Mouse (Mus musculus): ENCODE data around the gene Gm21488. TPM values are rescaled to one million over a fixed set of nuclear protein-coding genes. Genes with fewer than 3 reads are reported as not detected.
"Not testable (repeated sequence)": the region's sequence is repeated elsewhere in the genome, so short reads cannot be mapped to it uniquely, and the experiment has no call there.

Gene Gm21488
- not detected for polyA plus RNA-seq (2021)

GRCm38 (mm10) chrY:27521820-27522219 lies at the start of gene Gm21488:
TSS of gene Gm21488 (minus strand) at chrY:27521920.
- ATAC-seq; H3K27me3 ChIP-seq; POLR2A ChIA-PET; in situ Hi-C loops (cut with MboI; ENCODE audit: low pct_unique_long_range_greater_than_20kb); CTCF ChIA-PET; DNase-seq (ENCODE audit: low read depth, low spot score): not testable (repeated sequence)

Measured in Patski (cell line).